Mouse (Mus musculus) embryonic facial prominence, embryonic 12.5 days (tissue): ENCODE measurements around the gene Zcchc2. TPM values are rescaled to one million over a fixed set of nuclear protein-coding genes. Genes with fewer than 3 reads are reported as not detected.

Experiments used
- ATAC-seq: fragments of 200-750 bp; cut with Nextera tagmentation; 2 replicates; pipeline ENCODE4 v1.8.0; 2017; ENCODE audit not compliant: insufficient number of reproducible peaks, insufficient read depth, low FRiP score, low TSS enrichment
- H3K27ac ChIP-seq: fragments of 300-500 bp; sonication (generic); 2 replicates; pipeline ENCODE4 v1.5.1; 2016; ENCODE audit warnings: mild to moderate bottlenecking
- H3K27me3 ChIP-seq: fragments of 300-500 bp; sonication (generic); 2 replicates; pipeline ENCODE4 v1.6.1; 2016; ENCODE audit warnings: mild to moderate bottlenecking, moderate library complexity
- H3K36me3 ChIP-seq: fragments of 300-500 bp; sonication (generic); 2 replicates; pipeline ENCODE4 v1.6.1; 2016; ENCODE audit warnings: mild to moderate bottlenecking
- H3K4me1 ChIP-seq: fragments of 300-500 bp; sonication (generic); 2 replicates; pipeline ENCODE4 v1.6.1; 2016
- H3K4me2 ChIP-seq: fragments of 300-500 bp; sonication (generic); replicated peaks from 2 replicates; pipeline ENCODE4 v1.6.1; 2016; ENCODE audit warnings: mild to moderate bottlenecking, moderate library complexity
- H3K4me3 ChIP-seq: fragments of 300-500 bp; sonication (generic); 2 replicates; pipeline ENCODE4 v1.5.1; 2016; ENCODE audit warnings: mild to moderate bottlenecking
- H3K9ac ChIP-seq: fragments of 300-500 bp; sonication (generic); 2 replicates; pipeline ENCODE4 v1.6.1; 2016; ENCODE audit warnings: mild to moderate bottlenecking, moderate library complexity
- H3K9me3 ChIP-seq: fragments of 300-500 bp; sonication (generic); 2 replicates; pipeline ENCODE4 v1.6.1; 2016; ENCODE audit warnings: mild to moderate bottlenecking, moderate library complexity
- WGBS: fragments of 180-500 bp; shearing (Covaris S2); methylation state at CpG from one replicate; pipeline ENCODE4 v1.1.7; 2016; 5-methylcytosine and 5-hydroxymethylcytosine counted together
- polyA plus RNA-seq: library from polyadenylated mRNA; unstranded; fragments of >200 nt; fragmentation: Nextera tagmentation; extraction: Ambion mirVana; gene quantifications from 2 replicates; pipeline ENCODE4 v1.2.1, GENCODE M21; 2016

Gene Zcchc2
- polyA plus RNA-seq, 1 experiment from 2014 or later: 2.3 TPM

- Histone ChIP-seq H3K4me2 (peak overlapping the region; percentile 98), H3K27me3 (0 out of 2 replicates have a peak, but pooled peaks cover 3% of the 10 kb centered on the region), H3K4me1 (peaks cover 21% of the 10 kb centered on the region), H3K9ac (peak overlapping the region; percentile 81), H3K9me3 (no peaks in the 10 kb centered on the region), H3K27ac (peak overlapping the region; percentile 93), H3K36me3 (no peaks in the 10 kb centered on the region), H3K4me3 (peak overlapping the region; percentile 80)
- WGBS: under 1% methylated on average over 83 of the region's 104 CpGs
- 0 out of 2 replicates have a peak, but pooled peaks have one; percentile 31 for ATAC-seq
These were observed 930 bp downstream of the Zcchc2 start for GRCm38 (mm10) chr1:105990911-105991761.

- ATAC-seq: no peak
- Histone ChIP-seq H3K27ac (no peak overlapping the region), H3K36me3 (no peaks in the 10 kb centered on the region), H3K9ac (peak overlapping the region; percentile 81), H3K9me3 (no peaks in the 10 kb centered on the region), H3K27me3 (0 out of 2 replicates have a peak, but pooled peaks cover 3% of the 10 kb centered on the region), H3K4me1 (peaks cover 21% of the 10 kb centered on the region), H3K4me3 (peak overlapping the region; percentile 80), H3K4me2 (peak overlapping the region; percentile 98)
- 25% methylated on average over 17 of the region's 17 CpGs for WGBS
These were observed 2.0 kb downstream of the Zcchc2 start for GRCm38 (mm10) chr1:105991931-105992837.

GRCm38 (mm10) chr1:105993196-105993595 lies 3.0 kb downstream of the Zcchc2 start:
- Histone ChIP-seq H3K4me2 (peak overlapping the region; percentile 98), H3K4me1 (peaks cover 19% of the 10 kb centered on the region), H3K36me3 (no peaks in the 10 kb centered on the region), H3K27ac (no peak overlapping the region), H3K9ac (peak overlapping the region; percentile 53; the same call in 1 of the 2 replicates), H3K4me3 (peak overlapping the region; percentile 63), H3K27me3 (0 out of 2 replicates have a peak, but pooled peaks cover 3% of the 10 kb centered on the region), H3K9me3 (no peaks in the 10 kb centered on the region)
- 8% methylated on average over 7 of the region's 7 CpGs for WGBS
- no peak for ATAC-seq

GRCm38 (mm10) chr1:105993601-105994209 lies 3.5 kb downstream of the Zcchc2 start:
- Histone ChIP-seq H3K9ac (peak overlapping the region; percentile 53; the same call in 1 of the 2 replicates), H3K4me2 (peak overlapping the region; percentile 98), H3K4me1 (peaks cover 18% of the 10 kb centered on the region), H3K27me3 (0 out of 2 replicates have a peak, but pooled peaks cover 3% of the 10 kb centered on the region), H3K9me3 (no peaks in the 10 kb centered on the region), H3K27ac (0 out of 2 replicates have a peak overlapping the region, but pooled peaks have one; percentile 52), H3K36me3 (no peaks in the 10 kb centered on the region), H3K4me3 (peak overlapping the region; percentile 63)
- under 1% methylated on average over 37 of the region's 37 CpGs for WGBS
- peak; percentile 60; the same call in 1 of the 2 replicates for ATAC-seq

- H3K9me3 ChIP-seq: no peaks in the 10 kb centered on the region
- H3K27ac ChIP-seq: no peak overlapping the region
- H3K36me3 ChIP-seq: no peaks in the 10 kb centered on the region
- 0 out of 2 replicates have a peak, but pooled peaks cover 3% of the 10 kb centered on the region for H3K27me3 ChIP-seq
- 78% methylated on average over 2 of the region's 2 CpGs for WGBS
- no peak for ATAC-seq
- no peak overlapping the region for H3K4me2 ChIP-seq
- H3K4me1 ChIP-seq: peaks cover 18% of the 10 kb centered on the region
- H3K9ac ChIP-seq: no peak overlapping the region
- H3K4me3 ChIP-seq: no peak overlapping the region
These were observed 5.8 kb downstream of the Zcchc2 start for GRCm38 (mm10) chr1:105995966-105996365.

- 58% methylated on average over 3 of the region's 3 CpGs for WGBS
- Histone ChIP-seq H3K4me1 (peaks cover 10% of the 10 kb centered on the region), H3K27ac (no peak overlapping the region), H3K4me3 (no peak overlapping the region), H3K4me2 (no peak overlapping the region), H3K9ac (no peak overlapping the region), H3K9me3 (no peaks in the 10 kb centered on the region), H3K27me3 (no peaks in the 10 kb centered on the region), H3K36me3 (no peaks in the 10 kb centered on the region)
- no peak for ATAC-seq
These were observed 7.1 kb downstream of the Zcchc2 start for GRCm38 (mm10) chr1:105997282-105997681.

- Histone ChIP-seq H3K36me3 (0 out of 2 replicates have a peak, but pooled peaks cover 7% of the 10 kb centered on the region), H3K27me3 (no peaks in the 10 kb centered on the region), H3K4me3 (no peak overlapping the region), H3K9me3 (no peaks in the 10 kb centered on the region), H3K4me2 (no peak overlapping the region), H3K27ac (no peak overlapping the region), H3K9ac (no peak overlapping the region), H3K4me1 (no peaks in the 10 kb centered on the region)
- ATAC-seq: no peak
- WGBS: 96% methylated on average over 2 of the region's 2 CpGs
These were observed 9.6 kb downstream of the Zcchc2 start for GRCm38 (mm10) chr1:105999802-106000201.

GRCm38 (mm10) chr1:106007581-106007980 lies 17.4 kb downstream of the Zcchc2 start:
- Histone ChIP-seq H3K27ac (no peak overlapping the region), H3K36me3 (peaks cover 18% of the 10 kb centered on the region; the same call in 1 of the 2 replicates), H3K9ac (no peak overlapping the region), H3K27me3 (no peaks in the 10 kb centered on the region), H3K4me2 (no peak overlapping the region), H3K4me3 (no peak overlapping the region), H3K9me3 (no peaks in the 10 kb centered on the region), H3K4me1 (no peaks in the 10 kb centered on the region)
- 80% methylated on average over 1 of the region's 1 CpGs for WGBS
- ATAC-seq: no peak

GRCm38 (mm10) chr1:106011097-106011496 lies 20.9 kb downstream of the Zcchc2 start:
- no peak overlapping the region for H3K27ac ChIP-seq
- H3K4me1 ChIP-seq: no peaks in the 10 kb centered on the region
- 94% methylated on average over 7 of the region's 7 CpGs for WGBS
- H3K9me3 ChIP-seq: no peaks in the 10 kb centered on the region
- H3K9ac ChIP-seq: no peak overlapping the region
- H3K27me3 ChIP-seq: no peaks in the 10 kb centered on the region
- no peak overlapping the region for H3K4me3 ChIP-seq
- no peak for ATAC-seq
- H3K36me3 ChIP-seq: peaks cover 11% of the 10 kb centered on the region; the same call in 1 of the 2 replicates
- H3K4me2 ChIP-seq: no peak overlapping the region

GRCm38 (mm10) chr1:106013759-106014158 lies 23.6 kb downstream of the Zcchc2 start:
- H3K36me3 ChIP-seq: peaks cover 23% of the 10 kb centered on the region; the same call in 1 of the 2 replicates
- 84% methylated on average over 2 of the region's 2 CpGs for WGBS
- no peak overlapping the region for H3K4me2 ChIP-seq
- H3K9ac ChIP-seq: no peak overlapping the region
- H3K27ac ChIP-seq: no peak overlapping the region
- no peak for ATAC-seq
- H3K27me3 ChIP-seq: no peaks in the 10 kb centered on the region
- no peaks in the 10 kb centered on the region for H3K4me1 ChIP-seq
- no peaks in the 10 kb centered on the region for H3K9me3 ChIP-seq
- H3K4me3 ChIP-seq: no peak overlapping the region

GRCm38 (mm10) chr1:106016262-106016661 lies 26.1 kb downstream of the Zcchc2 start:
- Histone ChIP-seq H3K4me1 (no peaks in the 10 kb centered on the region), H3K9ac (no peak overlapping the region), H3K27ac (no peak overlapping the region), H3K4me2 (no peak overlapping the region), H3K27me3 (no peaks in the 10 kb centered on the region), H3K4me3 (no peak overlapping the region), H3K9me3 (no peaks in the 10 kb centered on the region), H3K36me3 (peaks cover 22% of the 10 kb centered on the region; the same call in 1 of the 2 replicates)
- no peak for ATAC-seq
- 82% methylated on average over 6 of the region's 6 CpGs for WGBS
